In genomic region chr13:20538216-20539070, GRCm38 (mm10) we compare ENCODE assay signal across 10 mouse cellular contexts.
DNase-seq lines count a peak whose midpoint lies in the region; ATAC-seq lines count a peak whose summit lies in the region.
"Had no signal": no experiment of that assay in that cellular context is flagged by ENCODE, and none has a peak within 500 bp of the region (broad histone marks: within the 10 kb centered on the region; RNA-seq: fewer than 3 reads in every experiment).

No protein-coding gene starts in this region.

- H3K36me3 ChIP-seq in liver, embryonic 11.5 days (ENCODE audit: control insufficient read depth, insufficient read depth, low read length), result no peaks in the 10 kb centered on the region
- H3K36me3 ChIP-seq: liver, embryonic 15.5 days had no signal

- no peaks in the 10 kb centered on the region for H3K9me3 ChIP-seq in liver, embryonic 11.5 days (ENCODE audit: control insufficient read depth, low read length)
- H3K9me3 ChIP-seq: liver, embryonic 15.5 days had no signal

- peak; percentile 23 for DNase-seq in layer of hippocampus, adult 11-12 months (ENCODE audit: low spot score)
- DNase-seq in layer of hippocampus, postnatal 25 days (ENCODE audit: extremely low spot score in 1 of 2, low spot score in 1 of 2), result no peak
- DNase-seq in left cerebral cortex, adult 9 months (ENCODE audit: low spot score in 2 of 2), result peak; percentile 58 to 71
- DNase-seq in right cerebral cortex, postnatal 36 days (ENCODE audit: low spot score in 2 of 2), result peak; percentile 56 to 73
- no peak for DNase-seq in liver, embryonic 11.5 days (ENCODE audit: low spot score)
- DNase-seq in lung, postnatal 36 days, result no peak
- DNase-seq: cerebellum, postnatal 14 days; kidney, postnatal 36 days had no signal

- no peaks in the 10 kb centered on the region for H3K4me1 ChIP-seq in liver, embryonic 11.5 days (replicated peaks; ENCODE audit: control insufficient read depth, insufficient read depth, low read length)
- H3K4me1 ChIP-seq: liver, embryonic 15.5 days had no signal

- no peaks in the 10 kb centered on the region for H3K27me3 ChIP-seq in liver, embryonic 11.5 days (replicated peaks; ENCODE audit: control insufficient read depth, insufficient read depth, low read length)
- H3K27me3 ChIP-seq: liver, embryonic 15.5 days had no signal

- ATAC-seq in frontal cortex, adult (ENCODE audit: low TSS enrichment), result peak; percentile 85
- ATAC-seq in liver, embryonic 11.5 days (replicated peaks; ENCODE audit: low FRiP score), result no peak

- H3K9ac ChIP-seq in liver, embryonic 11.5 days (ENCODE audit: low read depth, low read length), result no peak overlapping the region
- H3K9ac ChIP-seq: liver, embryonic 15.5 days had no signal

- no peak overlapping the region for H3K4me2 ChIP-seq in liver, embryonic 11.5 days
- H3K4me2 ChIP-seq: liver, embryonic 15.5 days had no signal

- no peak overlapping the region for H3K27ac ChIP-seq in liver, embryonic 11.5 days (ENCODE audit: low read depth, low read length)
- H3K27ac ChIP-seq: liver, embryonic 15.5 days had no signal

- no peak overlapping the region for H3K4me3 ChIP-seq in liver, embryonic 11.5 days (ENCODE audit: low read depth, low read length)
- H3K4me3 ChIP-seq: liver, embryonic 15.5 days had no signal

- 68% methylated on average over 12 of the region's 12 CpGs for WGBS in liver, embryonic 11.5 days

Comparison
In these comparisons a context has a peak if more than half of its experiments do, and no peak if none do; other contexts are left out.
1. DNase-seq: peak in layer of hippocampus, adult 11-12 months (single experiment), left cerebral cortex, adult 9 months (2 of 2) and right cerebral cortex, postnatal 36 days (2 of 2); none in layer of hippocampus, postnatal 25 days (0 of 2), liver, embryonic 11.5 days (single experiment) and lung, postnatal 36 days (single experiment).